Mouse (Mus musculus) limb, embryonic 12.5 days (tissue): ENCODE data around the gene Hdac10. TPM values are rescaled to one million over a fixed set of nuclear protein-coding genes. Genes with fewer than 3 reads are reported as not detected.

ENCODE experiments used
- ATAC-seq: fragments of 200-750 bp; cut with Nextera tagmentation; 2 replicates; pipeline ENCODE4 v1.8.0; 2017; ENCODE audit warnings: low read depth, moderate TSS enrichment; ENCODE audit not compliant: insufficient number of reproducible peaks, insufficient read depth, low FRiP score, low TSS enrichment
- H3K27ac ChIP-seq: fragments of 300-500 bp; sonication (generic); 2 replicates; pipeline ENCODE4 v1.5.1; 2016; ENCODE audit warnings: mild to moderate bottlenecking, moderate library complexity
- H3K27me3 ChIP-seq: fragments of 300-500 bp; sonication (generic); 2 replicates; pipeline ENCODE4 v1.6.1; 2016; ENCODE audit warnings: mild to moderate bottlenecking, moderate library complexity
- H3K36me3 ChIP-seq: fragments of 300-500 bp; sonication (generic); 2 replicates; pipeline ENCODE4 v1.6.1; 2016; ENCODE audit warnings: mild to moderate bottlenecking, moderate library complexity
- H3K4me1 ChIP-seq: fragments of 300-500 bp; sonication (generic); replicated peaks from 2 replicates; pipeline ENCODE4 v1.6.1; 2016
- H3K4me2 ChIP-seq: fragments of 300-500 bp; sonication (generic); 2 replicates; pipeline ENCODE4 v1.6.1; 2016; ENCODE audit warnings: mild to moderate bottlenecking, moderate library complexity
- H3K4me3 ChIP-seq: fragments of 300-500 bp; sonication (generic); replicated peaks from 2 replicates; pipeline ENCODE4 v1.5.1; 2016; ENCODE audit warnings: mild to moderate bottlenecking
- H3K9ac ChIP-seq: fragments of 300-500 bp; sonication (generic); replicated peaks from 2 replicates; pipeline ENCODE4 v1.6.1; 2016; ENCODE audit warnings: mild to moderate bottlenecking, moderate library complexity
- H3K9me3 ChIP-seq: fragments of 300-500 bp; sonication (generic); 2 replicates; pipeline ENCODE4 v1.6.1; 2016; ENCODE audit warnings: mild to moderate bottlenecking, moderate library complexity
- WGBS: fragments of 180-500 bp; shearing (Covaris S2); methylation state at CpG from one replicate; pipeline ENCODE4 v1.1.7; 2016; 5-methylcytosine and 5-hydroxymethylcytosine counted together
- polyA plus RNA-seq: library from polyadenylated mRNA; unstranded; fragments of >200 nt; fragmentation: Nextera tagmentation; extraction: Ambion mirVana; gene quantifications from 2 replicates; pipeline ENCODE4 v1.2.1, GENCODE M21; 2016

The Hdac10 gene
- polyA plus RNA-seq = 15.0 and 15.2 TPM in 2 replicates

GRCm38 (mm10) chr15:89128382-89129350 is at the start of gene Hdac10:
TSS of gene Hdac10 (minus strand) at chr15:89128700.
- peak within 1 kb of the TSS; percentile 58 for H3K4me3 ChIP-seq
- WGBS = 3% methylated on average over 36 of the region's 36 CpGs
- peaks cover 19% of the 10 kb centered on the region for H3K4me1 ChIP-seq
- H3K27me3 ChIP-seq = no peaks in the 10 kb centered on the region
- ATAC-seq = peak; percentile 88
- H3K4me2 ChIP-seq = peak within 1 kb of the TSS; percentile 76
- H3K36me3 ChIP-seq = 0 out of 2 replicates have a peak, but pooled peaks cover 2% of the 10 kb centered on the region
- H3K9me3 ChIP-seq = no peaks in the 10 kb centered on the region
- H3K9ac ChIP-seq = peak within 1 kb of the TSS; percentile 66
- H3K27ac ChIP-seq = peak within 1 kb of the TSS; percentile 77; the same call in 1 of the 2 replicates

DNA sequence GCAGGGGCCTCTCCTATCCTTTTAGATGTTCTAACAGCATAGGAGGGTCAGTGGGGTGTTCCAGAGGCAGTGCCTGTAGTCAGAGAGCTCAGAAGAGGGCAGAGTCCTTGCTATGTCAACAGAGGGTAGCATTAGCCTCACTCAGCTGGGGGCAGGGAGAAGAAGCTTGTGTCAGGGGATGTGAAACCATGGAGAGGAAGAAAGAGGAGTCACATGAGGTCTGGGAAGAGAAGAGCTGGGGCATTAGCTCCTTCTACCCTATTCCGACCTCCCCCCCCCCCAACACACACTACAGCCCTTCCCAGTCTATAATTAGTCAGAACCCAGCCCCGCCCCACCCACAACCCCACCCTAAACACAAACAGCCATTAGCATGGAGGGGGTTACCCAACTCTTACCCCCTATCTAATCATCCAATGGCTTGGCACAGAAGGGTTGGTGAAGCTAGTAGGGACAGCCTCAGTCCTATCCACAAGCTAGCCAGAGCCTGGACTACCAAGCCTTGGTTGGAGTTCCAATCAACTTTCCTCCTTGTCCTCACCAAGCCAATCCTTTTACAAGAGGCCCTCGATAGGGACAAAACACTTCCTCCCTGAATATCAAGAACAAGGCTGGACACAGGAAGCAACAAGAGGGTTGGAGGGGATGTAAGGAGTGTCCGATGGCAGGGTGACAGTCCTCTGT is 49.2 kb upstream of the Hdac10 start:
- peak overlapping the region; percentile 93 for H3K4me2 ChIP-seq
- H3K9ac ChIP-seq = no peak overlapping the region
- no peaks in the 10 kb centered on the region for H3K27me3 ChIP-seq
- H3K4me3 ChIP-seq = peak overlapping the region; percentile 89; the same call in 1 of the 2 replicates
- no peaks in the 10 kb centered on the region for H3K36me3 ChIP-seq
- H3K9me3 ChIP-seq = no peaks in the 10 kb centered on the region
- peaks cover 82% of the 10 kb centered on the region for H3K4me1 ChIP-seq
- ATAC-seq = no peak
- WGBS = 76% methylated on average over 3 of the region's 4 CpGs
- H3K27ac ChIP-seq = 0 out of 2 replicates have a peak overlapping the region, but pooled peaks have one; percentile 92

- H3K4me3 ChIP-seq = peak overlapping the region; percentile 15; the same call in 1 of the 2 replicates
- peak overlapping the region; percentile 27; the same call in 1 of the 2 replicates for H3K9ac ChIP-seq
- H3K27ac ChIP-seq = 0 out of 2 replicates have a peak overlapping the region, but pooled peaks have one; percentile 4
- no peaks in the 10 kb centered on the region for H3K27me3 ChIP-seq
- H3K9me3 ChIP-seq = no peaks in the 10 kb centered on the region
- 14% methylated on average over 5 of the region's 5 CpGs for WGBS
- H3K4me1 ChIP-seq = peaks cover 82% of the 10 kb centered on the region
- peak overlapping the region; percentile 93 for H3K4me2 ChIP-seq
- H3K36me3 ChIP-seq = no peaks in the 10 kb centered on the region
- ATAC-seq = no peak
Observed at GRCm38 (mm10) chr15:89177121-89177520, 48.6 kb upstream of the Hdac10 start.

DNA sequence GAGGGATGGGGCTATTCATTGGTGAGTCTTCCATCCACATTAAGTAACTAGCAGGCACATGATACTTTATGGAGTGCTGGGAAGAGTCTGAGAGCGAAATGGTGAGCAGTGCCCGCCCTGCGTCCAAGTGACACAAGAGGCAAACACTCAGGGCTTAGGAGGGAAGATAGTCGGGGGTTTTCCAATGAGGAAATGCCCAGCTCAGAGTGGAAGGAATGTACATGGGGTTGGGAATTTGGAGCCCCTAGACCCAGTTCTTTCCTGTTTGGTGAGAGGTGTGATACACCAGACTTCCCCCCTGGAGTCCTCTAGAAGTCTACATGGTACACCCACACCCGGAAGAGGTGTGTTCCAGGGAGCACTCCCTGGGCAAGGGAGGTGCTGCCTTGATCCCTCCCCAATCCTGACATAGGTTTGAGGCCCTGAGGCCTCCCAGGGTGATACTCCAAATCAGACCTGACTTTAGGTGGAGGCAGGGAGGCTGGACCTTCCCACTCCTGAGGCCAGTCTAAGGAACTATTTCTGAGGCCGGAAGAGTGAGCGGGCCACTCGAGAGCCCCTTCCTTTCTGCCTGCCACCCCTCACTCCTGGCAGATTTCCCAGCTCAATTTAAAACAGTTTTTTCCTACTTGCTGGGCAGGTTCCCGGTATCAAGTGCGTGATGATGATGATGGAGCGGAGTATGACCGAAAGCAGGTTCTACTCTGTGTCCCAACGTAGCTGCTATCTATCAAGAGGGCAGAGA is 47.1 kb upstream of the Hdac10 start:
- Histone ChIP-seq H3K4me1 (peaks cover 89% of the 10 kb centered on the region), H3K4me2 (no peak overlapping the region), H3K9me3 (no peaks in the 10 kb centered on the region), H3K36me3 (no peaks in the 10 kb centered on the region), H3K4me3 (no peak overlapping the region), H3K27ac (0 out of 2 replicates have a peak overlapping the region, but pooled peaks have one; percentile 23), H3K27me3 (no peaks in the 10 kb centered on the region), H3K9ac (no peak overlapping the region)
- no peak for ATAC-seq
- WGBS = 82% methylated on average over 13 of the region's 13 CpGs

DNA sequence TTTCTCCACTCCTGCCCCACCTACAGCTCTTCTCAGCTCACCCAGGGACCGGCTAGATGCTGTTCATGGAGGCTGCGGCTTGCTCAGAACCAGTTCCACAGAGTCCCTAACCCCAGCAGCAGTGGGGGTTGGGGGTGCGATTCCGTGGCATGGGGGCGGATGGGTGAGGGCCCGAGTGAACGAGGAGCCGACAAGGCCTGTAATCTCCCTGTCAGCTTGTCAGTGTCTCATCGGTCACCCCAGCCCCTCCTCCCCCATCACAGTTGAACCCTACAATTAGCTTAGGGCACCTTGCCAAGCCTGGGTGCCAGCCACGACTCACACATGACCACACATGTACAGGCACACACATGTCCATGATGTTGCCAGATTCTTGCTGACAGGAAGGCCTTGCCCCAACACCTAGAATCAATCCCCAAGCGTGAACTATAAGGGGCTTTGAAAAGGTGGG is 46.4 kb upstream of the Hdac10 start:
- H3K9me3 ChIP-seq = no peaks in the 10 kb centered on the region
- 0 out of 2 replicates have a peak overlapping the region, but pooled peaks have one; percentile 23 for H3K27ac ChIP-seq
- H3K36me3 ChIP-seq = peaks cover 5% of the 10 kb centered on the region; the same call in 1 of the 2 replicates
- 56% methylated on average over 11 of the region's 11 CpGs for WGBS
- H3K9ac ChIP-seq = no peak overlapping the region
- peak overlapping the region; percentile 100 for H3K4me2 ChIP-seq
- H3K4me1 ChIP-seq = peaks cover 96% of the 10 kb centered on the region
- H3K27me3 ChIP-seq = no peaks in the 10 kb centered on the region
- no peak for ATAC-seq
- no peak overlapping the region for H3K4me3 ChIP-seq

DNA sequence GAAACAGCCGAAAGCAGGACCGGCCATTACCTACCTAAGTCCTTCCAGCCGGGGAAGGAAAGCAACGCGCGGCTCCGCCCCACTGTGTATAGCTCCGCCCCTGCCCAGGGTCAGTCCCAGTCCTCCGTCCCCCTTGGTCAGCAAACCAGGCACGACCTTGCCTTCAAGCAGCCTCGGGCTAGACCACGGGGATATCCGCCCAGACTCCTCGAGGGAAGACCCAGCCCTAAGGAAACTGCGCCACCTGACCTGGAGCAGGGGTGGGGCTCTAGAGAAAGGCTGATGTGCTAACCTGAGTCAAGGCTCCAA is 45.4 kb upstream of the Hdac10 start:
- Histone ChIP-seq H3K9ac (peak overlapping the region; percentile 74; the same call in 1 of the 2 replicates), H3K4me2 (peak overlapping the region; percentile 100), H3K4me1 (peaks cover 98% of the 10 kb centered on the region), H3K27ac (no peak overlapping the region), H3K4me3 (peak overlapping the region; percentile 59), H3K9me3 (no peaks in the 10 kb centered on the region), H3K36me3 (peaks cover 10% of the 10 kb centered on the region), H3K27me3 (no peaks in the 10 kb centered on the region)
- peak; percentile 39 for ATAC-seq
- WGBS = under 1% methylated on average over 15 of the region's 15 CpGs

GRCm38 (mm10) chr15:89173024-89173905 is 44.8 kb upstream of the Hdac10 start:
- H3K27me3 ChIP-seq = no peaks in the 10 kb centered on the region
- peaks cover 94% of the 10 kb centered on the region for H3K4me1 ChIP-seq
- H3K9me3 ChIP-seq = no peaks in the 10 kb centered on the region
- peaks cover 16% of the 10 kb centered on the region for H3K36me3 ChIP-seq
- peak overlapping the region; percentile 100 for H3K4me2 ChIP-seq
- peak; percentile 8; the same call in 1 of the 2 replicates for ATAC-seq
- peak overlapping the region; percentile 59 for H3K4me3 ChIP-seq
- H3K9ac ChIP-seq = peak overlapping the region; percentile 74
- peak overlapping the region; percentile 73; the same call in 1 of the 2 replicates for H3K27ac ChIP-seq
- under 1% methylated on average over 64 of the region's 65 CpGs for WGBS

- H3K27ac ChIP-seq = peak overlapping the region; percentile 73; the same call in 1 of the 2 replicates
- no peaks in the 10 kb centered on the region for H3K9me3 ChIP-seq
Observed at GRCm38 (mm10) chr15:89172276-89172935, 43.9 kb upstream of the Hdac10 start.

DNA sequence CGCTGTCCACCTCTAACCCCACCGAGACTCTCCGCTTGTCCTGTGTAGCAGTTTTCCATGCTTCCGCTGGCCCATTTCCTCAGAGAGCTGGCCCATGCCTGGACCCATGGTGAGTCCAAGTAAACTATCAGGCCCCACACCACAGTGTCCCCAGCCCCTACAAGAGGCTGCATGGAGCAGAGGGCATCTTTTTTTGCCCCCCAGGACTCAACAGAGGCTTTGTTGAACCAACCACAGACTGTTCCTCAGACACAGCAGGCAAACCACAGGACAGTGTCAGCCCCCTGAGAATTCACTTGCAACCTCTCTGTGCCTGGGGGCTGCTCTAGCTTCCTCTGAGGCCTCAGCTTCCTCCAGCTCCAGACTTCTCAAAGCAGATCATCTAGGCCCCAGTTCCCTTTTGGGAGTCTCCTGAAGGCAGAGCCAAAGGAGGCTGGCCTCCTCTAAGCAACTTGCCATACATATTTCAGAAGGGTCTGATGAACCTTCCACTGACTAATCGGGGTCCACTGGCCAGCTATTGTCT is 43.1 kb upstream of the Hdac10 start:
- no peak for ATAC-seq
- 94% methylated on average over 5 of the region's 5 CpGs for WGBS
- peaks cover 32% of the 10 kb centered on the region for H3K36me3 ChIP-seq
- no peak overlapping the region for H3K27ac ChIP-seq
- H3K9me3 ChIP-seq = no peaks in the 10 kb centered on the region
- H3K4me2 ChIP-seq = no peak overlapping the region
- no peak overlapping the region for H3K4me3 ChIP-seq
- peaks cover 78% of the 10 kb centered on the region for H3K4me1 ChIP-seq
- no peaks in the 10 kb centered on the region for H3K27me3 ChIP-seq
- H3K9ac ChIP-seq = no peak overlapping the region

More at GRCm38 (mm10) chr15:89172276-89172935, 43.9 kb upstream of the Hdac10 start:
- no peak for ATAC-seq
- peaks cover 86% of the 10 kb centered on the region for H3K4me1 ChIP-seq
- peak overlapping the region; percentile 74 for H3K9ac ChIP-seq
- no peaks in the 10 kb centered on the region for H3K27me3 ChIP-seq
- H3K4me3 ChIP-seq = peak overlapping the region; percentile 59
- WGBS = 47% methylated on average over 17 of the region's 17 CpGs
- H3K36me3 ChIP-seq = peaks cover 24% of the 10 kb centered on the region
- peak overlapping the region; percentile 100 for H3K4me2 ChIP-seq
